Mouse (Mus musculus): ENCODE measurements around the gene Frmd4b.
A peak's percentile ranks its signal among the peaks of the same experiment; 100 is the strongest.

Gene Frmd4b

GRCm38 (mm10) chr6:97518467-97518866 lies 98.9 kb downstream of the Frmd4b start:
- DNase-seq: peak in 1 of 2 experiments; percentile 15

DNA sequence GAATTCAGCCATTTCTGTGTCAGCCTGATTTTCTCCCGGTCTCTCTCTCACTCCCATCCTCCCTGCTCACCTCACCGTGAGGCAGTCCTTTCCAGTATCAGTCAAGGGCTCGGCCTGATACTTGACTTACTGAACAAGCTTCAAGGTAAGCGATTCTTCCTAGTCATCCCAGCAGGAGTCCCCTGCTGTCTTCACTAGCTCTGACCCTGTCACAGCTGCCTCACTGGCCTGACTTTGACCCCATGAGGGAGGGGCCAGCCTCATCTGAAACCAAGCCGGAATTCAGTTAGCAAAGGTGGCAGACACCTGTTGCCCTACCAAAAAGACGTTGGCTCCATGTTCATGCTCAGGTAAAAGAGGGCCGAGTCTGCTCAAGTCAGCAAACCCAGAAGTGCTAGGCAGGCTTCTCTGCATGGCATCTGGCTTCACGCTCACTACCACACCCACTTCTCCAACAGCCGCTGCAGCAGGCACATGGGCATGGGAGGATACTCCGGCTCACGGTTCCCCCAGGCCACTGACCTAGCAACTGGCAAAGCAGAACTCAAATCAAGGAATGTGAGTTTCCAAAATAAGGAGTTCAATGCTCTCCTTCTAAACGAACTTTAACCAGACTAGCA lies 99.6 kb downstream of the Frmd4b start:
- peak; percentile 32 to 41 for DNase-seq

- no peak for DNase-seq
These were observed 100.4 kb downstream of the Frmd4b start for GRCm38 (mm10) chr6:97516941-97517340.

DNA sequence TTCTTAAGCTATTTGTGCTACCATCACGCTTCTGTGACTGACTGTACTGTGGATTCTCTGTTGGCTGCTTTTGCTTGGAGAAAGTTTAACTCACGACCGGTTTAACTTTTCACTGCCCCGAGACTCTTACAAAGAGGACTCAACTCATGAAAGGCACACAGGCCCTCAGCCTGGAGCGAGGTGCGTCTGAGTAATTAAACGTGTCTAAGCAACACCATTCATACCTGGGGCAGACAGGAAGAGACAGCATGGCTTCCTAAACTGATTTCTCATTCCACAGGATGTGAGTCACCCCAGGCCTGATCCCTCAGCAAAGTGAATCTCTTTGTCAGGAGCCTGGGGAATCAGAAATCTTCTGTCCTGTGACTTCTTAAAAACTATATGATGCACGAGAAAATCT lies 106.6 kb downstream of the Frmd4b start:
- peak; percentile 62 to 71 for DNase-seq

DNA sequence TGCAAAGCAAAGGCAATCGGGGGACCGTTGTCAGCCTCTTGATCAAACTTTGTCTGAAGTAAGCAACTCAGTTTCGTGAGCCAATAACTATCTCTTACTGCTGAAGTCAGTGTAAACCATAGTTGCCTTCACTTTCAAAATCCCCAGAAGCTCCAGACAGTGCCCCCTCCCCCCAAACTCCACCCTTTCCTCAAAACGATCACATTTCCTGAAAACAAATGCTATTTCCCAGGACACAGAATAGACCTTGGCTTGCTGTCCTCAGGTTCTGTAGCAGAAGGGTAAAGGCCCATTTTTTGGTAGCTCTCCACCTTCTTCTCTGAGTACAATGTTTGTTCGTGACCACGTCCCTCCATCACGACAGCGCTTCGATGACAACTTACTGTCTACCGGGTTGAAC lies 107.9 kb downstream of the Frmd4b start:
- DNase-seq: peak; percentile 42 to 53

- no peak for DNase-seq
These were observed 108.9 kb downstream of the Frmd4b start for GRCm38 (mm10) chr6:97508480-97508879.

DNA sequence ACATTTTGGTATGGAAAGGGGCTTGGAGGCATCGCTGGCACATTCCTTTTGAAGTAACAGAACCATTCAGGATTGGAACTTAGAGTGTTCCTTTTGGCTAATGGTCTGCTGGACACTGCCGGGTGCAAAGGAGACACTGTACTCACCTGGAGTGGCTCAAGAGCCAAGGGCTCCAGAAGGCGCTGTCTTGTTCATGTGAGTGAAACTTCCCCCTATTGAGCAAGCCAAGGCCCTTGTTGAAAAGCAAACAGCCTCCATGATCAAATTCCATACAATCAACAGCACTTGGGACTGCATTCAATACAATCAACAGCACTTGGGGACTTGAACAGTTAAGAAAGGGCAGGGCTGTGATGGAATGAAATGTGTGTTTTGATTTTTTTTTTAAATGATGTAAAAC lies 109.4 kb downstream of the Frmd4b start:
- no peak for DNase-seq

DNA sequence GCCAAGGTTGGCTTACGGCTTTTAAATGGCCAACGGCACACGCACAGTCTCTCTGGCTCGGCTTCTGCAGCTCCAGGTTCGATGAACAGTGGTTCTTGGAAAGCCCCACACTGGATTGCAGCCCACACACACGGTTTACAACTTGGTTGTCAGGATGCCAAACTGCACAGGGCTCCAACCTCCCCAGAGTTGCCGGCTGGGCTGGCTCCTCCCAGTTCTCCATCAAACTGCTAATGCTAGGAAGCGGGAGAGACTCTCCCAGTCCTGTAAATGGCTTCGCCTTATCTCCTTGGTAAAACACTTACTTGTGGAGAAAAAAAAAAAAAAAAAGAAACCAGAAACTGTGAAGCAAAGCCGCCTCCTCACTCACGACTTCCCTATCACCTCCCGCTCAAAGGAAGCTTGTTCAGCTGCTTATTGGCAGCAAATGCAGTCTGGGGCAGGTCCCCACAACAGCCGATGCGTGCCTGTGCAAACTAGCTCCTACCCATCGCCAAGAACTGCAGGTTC lies 111.1 kb downstream of the Frmd4b start:
- peak; percentile 79 to 86 for DNase-seq

GRCm38 (mm10) chr6:97504673-97505072 lies 112.7 kb downstream of the Frmd4b start:
- no peak for DNase-seq

DNA sequence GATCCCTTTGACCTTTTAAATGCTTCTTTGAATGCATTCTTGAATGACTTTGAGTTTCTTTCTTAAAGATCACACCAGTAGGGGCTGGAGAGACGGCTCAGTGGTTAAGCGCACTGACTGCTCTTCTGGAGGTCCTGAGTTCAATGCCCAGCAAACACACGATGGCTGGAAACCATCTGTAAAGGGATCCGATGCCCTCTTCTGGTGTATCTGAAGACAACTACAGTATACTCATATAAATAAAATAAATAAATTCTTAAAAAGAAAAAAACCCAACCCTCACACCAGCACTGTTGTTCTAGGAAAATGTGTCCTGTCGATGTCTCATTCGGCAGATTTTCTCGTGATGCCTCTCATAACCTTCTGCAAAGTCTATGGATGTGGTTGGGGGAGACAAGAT lies 116.3 kb downstream of the Frmd4b start:
- DNase-seq: no peak

DNA sequence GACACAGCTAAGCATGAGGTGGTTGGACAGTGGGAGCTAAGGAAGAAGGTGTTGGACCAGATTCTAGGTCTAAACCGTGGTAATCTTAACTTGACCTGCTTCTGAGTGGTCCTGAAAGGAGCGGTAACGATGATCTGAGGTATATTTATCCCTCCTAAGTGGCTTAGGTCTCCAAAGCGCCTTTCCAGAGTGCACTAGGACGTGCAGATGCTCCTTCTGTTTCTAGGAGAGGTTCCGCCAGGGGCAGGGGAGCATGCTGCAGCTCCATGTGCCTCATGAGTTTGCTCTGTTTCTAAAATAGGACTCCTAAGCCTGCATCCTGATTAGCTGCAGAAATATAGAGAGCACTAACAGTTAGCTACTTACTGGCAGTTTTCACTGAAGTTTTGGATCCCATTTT lies 117.1 kb downstream of the Frmd4b start:
- DNase-seq: no peak

GRCm38 (mm10) chr6:97496002-97496401 lies 121.3 kb downstream of the Frmd4b start:
- DNase-seq: no peak

DNA sequence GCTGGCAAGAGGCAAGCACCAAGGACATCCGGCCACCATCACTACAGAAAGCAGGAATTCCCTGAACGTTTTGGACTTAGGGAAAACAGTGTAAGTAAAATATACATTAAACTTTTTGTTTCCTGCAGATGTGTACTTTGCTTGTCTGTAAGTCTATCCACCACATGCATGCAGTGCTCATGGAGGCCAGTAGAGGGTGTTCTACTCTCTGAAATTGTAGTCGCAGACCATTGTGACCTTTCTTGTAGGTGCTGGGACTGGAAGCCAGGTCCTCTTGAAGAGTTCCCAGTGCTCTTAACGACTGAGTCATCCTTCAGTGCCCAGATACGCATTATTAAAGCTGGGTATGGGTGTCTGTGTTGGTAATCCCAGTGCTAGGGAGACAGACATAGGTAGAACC lies 126.3 kb downstream of the Frmd4b start:
- no peak for DNase-seq

GRCm38 (mm10) chr6:97488821-97489220 lies 128.5 kb downstream of the Frmd4b start:
- peak; percentile 46 to 67 for DNase-seq

DNA sequence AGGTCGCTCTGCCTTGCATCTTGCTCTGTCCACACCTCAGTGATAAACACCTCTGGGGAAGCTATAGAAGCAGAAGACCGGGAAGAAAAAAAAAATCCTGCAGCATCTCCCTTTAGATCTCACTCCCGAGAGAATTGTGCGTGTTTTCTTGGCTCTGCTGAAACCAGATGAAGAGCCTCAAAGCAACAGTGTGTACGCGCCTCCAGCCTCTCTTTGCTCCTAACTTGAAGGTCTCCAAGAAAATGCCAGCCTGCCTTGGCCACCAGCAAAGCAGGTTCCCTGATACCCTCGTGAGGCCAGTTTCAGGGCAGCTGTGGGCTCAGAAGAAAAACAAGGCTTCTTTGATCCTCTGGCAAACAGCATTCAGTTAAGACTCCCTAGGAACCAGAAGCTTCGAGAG lies 129.1 kb downstream of the Frmd4b start:
- DNase-seq: no peak

DNA sequence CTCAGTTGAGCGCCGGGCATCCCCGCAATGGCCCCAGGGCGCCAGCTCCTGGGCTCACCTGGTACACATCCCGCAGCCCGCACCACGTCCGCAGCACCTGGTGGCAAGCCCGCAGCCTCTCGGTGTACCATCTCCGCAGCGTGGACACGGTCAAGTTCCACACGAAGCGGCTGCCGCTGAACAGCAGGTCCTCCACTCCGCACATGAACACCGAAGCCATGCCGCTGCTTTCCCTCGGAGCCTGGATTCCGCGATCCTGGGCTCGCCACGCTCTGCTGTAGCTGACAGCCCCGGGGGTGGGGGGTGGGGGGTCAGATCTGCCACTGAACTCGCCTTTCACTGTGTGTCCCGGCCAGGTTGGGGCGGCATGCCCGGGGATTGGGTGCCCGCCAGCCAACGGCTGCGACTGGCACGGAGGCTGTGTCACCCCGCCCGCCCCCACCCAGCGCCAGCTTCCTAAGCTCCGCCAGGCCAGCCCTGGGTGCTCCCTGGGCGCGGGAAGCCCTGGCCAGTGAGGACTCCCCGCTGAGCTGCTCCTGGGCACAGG lies 129.7 kb downstream of the Frmd4b start:
- DNase-seq: peak; percentile 87 to 89

GRCm38 (mm10) chr6:97486813-97487361 lies 130.5 kb downstream of the Frmd4b start:
- DNase-seq: peak in 1 of 2 experiments; percentile 38

DNA sequence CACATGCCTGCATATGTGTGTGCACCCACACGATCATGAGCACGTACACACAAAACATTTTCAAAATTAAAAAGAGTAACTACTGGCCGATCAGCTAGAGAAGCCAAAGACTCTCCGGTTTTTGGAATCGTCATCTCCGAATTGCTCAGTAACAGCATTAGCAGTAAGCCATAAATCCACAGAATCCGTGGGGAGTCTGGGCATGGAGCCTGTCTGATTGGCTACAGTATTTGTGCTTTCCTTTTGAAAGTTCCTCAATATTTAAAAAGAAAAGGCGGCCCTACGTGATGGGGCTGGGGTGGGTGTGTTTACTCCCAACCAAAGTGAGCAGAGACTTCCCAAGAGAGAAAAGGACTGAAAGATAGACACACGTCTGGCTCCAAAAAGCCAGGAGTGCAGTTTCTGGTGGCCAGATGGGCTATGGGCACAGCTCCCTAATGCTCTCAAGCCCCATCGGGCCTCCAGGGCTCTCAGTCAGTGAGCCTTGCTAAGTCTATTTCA lies 131.4 kb downstream of the Frmd4b start:
- DNase-seq: peak in 1 of 2 experiments; percentile 37

GRCm38 (mm10) chr6:97481912-97482311 lies 135.4 kb downstream of the Frmd4b start:
- DNase-seq: no peak

GRCm38 (mm10) chr6:97478981-97479860 lies 138.1 kb downstream of the Frmd4b start:
- DNase-seq: peak; percentile 86 to 90

DNA sequence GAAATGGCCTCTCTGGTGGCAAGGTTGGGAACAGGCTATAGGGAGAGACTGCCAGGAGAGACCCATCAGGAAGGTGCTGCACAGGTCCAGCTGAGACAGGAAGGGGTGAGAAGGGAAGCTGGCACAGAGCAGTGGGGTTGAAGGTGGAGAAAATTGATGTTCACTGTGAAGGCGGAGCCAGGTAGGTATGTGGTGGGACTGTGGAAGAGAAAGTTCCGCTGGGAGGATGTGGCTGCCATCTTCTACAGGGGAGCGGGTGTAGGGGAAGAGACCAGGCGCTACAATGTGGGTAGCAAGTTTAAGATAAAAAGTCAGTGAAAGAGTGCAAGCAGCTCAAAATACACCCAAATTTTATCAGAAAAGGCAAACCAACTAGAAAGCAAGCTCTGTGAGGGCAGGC lies 143.7 kb downstream of the Frmd4b start:
- no peak for DNase-seq

DNA sequence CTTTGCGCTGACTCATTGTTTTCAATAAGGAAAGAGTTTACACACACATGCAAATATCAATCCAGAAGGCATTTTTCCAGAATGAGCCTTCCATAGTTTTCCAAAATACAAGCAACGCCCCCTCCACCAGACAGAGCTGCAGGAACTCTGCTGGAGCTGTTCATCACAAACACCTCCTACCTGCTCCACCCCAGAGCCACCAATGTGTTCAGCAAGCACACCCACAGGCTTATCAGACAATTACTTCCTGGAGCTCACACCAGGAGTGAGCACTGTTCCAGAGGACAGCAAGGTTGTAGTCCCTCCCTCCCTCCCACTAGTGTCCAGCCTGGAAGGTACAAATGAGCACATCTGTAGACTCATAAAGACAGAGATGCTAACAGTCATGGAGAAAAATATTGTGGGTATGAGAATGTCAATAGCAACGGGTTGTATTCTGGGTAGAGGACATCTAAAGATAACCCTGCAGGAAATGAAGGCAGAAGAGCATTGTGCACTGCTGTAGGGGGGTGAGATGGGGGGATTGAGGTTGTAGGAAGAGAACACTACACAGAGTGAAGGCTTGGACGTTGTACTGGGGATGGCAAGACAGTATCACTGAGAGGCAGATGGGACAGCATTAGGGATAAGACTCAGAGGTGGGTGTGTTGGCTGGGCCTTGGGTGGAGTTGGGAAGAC lies 144.3 kb downstream of the Frmd4b start:
- no peak for DNase-seq

Data from kidney, adult 8-10 months (tissue).